Mouse (Mus musculus) lung, adult 2 months (tissue): ENCODE measurements around the gene Pcsk5.

Source experiments
- CTCF ChIP-seq: fragments of 200-500 bp; IDR thresholded peaks from 2 replicates; pipeline ENCODE4 v1.5.1; 2011; ENCODE audit warnings: mild to moderate bottlenecking, low read length, control low read depth; ENCODE audit not compliant: insufficient read depth
- POLR2A ChIP-seq: fragments of 200-500 bp; IDR thresholded peaks from 2 replicates; pipeline ENCODE4 v1.6.1; 2011; ENCODE audit warnings: low read depth, mild to moderate bottlenecking, control low read depth, low read length, borderline replicate concordance; ENCODE audit errors: extremely low read depth

- TF ChIP-seq POLR2A, result no peak
- TF ChIP-seq CTCF, result no peak
These were observed 323.0 kb downstream of the Pcsk5 start for GRCm38 (mm10) chr19:17514456-17514855.
